Mouse (Mus musculus): ENCODE measurements around the gene Zmiz1. TPM values are rescaled to one million over a fixed set of nuclear protein-coding genes. Genes with fewer than 3 reads are reported as not detected.

The Zmiz1 gene
- polyA plus RNA-seq, 1 experiment from 2014 or later: 18.0 TPM

DNA sequence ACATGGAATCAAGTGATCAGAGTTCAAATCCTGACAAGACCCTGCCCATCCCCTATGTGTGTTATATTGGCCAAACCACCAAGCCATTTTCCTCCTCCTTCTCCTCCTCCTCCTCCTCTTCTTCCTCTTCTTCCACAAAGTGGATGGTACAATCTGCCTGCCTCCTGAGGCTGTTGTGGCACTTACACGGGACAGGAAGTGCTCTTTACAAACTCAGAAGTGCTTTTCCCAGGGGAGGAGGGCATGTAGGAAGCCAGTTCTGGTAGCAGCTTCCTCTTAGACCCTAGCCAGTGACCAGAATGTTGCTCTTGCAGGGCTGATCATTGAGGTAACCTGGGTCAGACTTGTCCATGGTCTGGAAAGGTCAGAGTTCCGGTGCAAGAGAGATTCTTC, 6.4 kb upstream of the Zmiz1 start:
- no peak overlapping the region for H3K4me3 ChIP-seq (ENCODE audit: low read depth, low read length)
- H3K27ac ChIP-seq (ENCODE audit: low read length): 0 out of 2 replicates have a peak overlapping the region, but pooled peaks have one; percentile 15
- 12% methylated on average over 2 of the region's 2 CpGs for WGBS
- H3K27me3 ChIP-seq (replicated peaks; ENCODE audit: insufficient read depth, low read length): no peaks in the 10 kb centered on the region
- H3K9me3 ChIP-seq (ENCODE audit: low read length): no peaks in the 10 kb centered on the region
- DNase-seq (ENCODE audit: low spot score) (no peak), ATAC-seq (no peak)
- H3K4me1 ChIP-seq (ENCODE audit: insufficient read depth, low read depth, low read length): peaks cover 8% of the 10 kb centered on the region; the same call in 1 of the 2 replicates
- H3K4me2 ChIP-seq (replicated peaks; ENCODE audit: low read depth, low read length): no peak overlapping the region
- no peak overlapping the region for H3K9ac ChIP-seq (replicated peaks; ENCODE audit: low read depth)
- H3K36me3 ChIP-seq (ENCODE audit: insufficient read depth, low read length): no peaks in the 10 kb centered on the region
- TF ChIP-seq CTCF (IDR thresholded peaks at IDR 0.05): no peak
- TF ChIP-seq EP300 (IDR thresholded peaks at IDR 0.05): no peak

- H3K4me1 ChIP-seq (ENCODE audit: insufficient read depth, low read depth, low read length): peaks cover 8% of the 10 kb centered on the region; the same call in 1 of the 2 replicates
- H3K4me3 ChIP-seq (ENCODE audit: low read depth, low read length): no peak overlapping the region
- no peak overlapping the region for H3K9ac ChIP-seq (replicated peaks; ENCODE audit: low read depth)
- H3K9me3 ChIP-seq (ENCODE audit: low read length): no peaks in the 10 kb centered on the region
- H3K27me3 ChIP-seq (replicated peaks; ENCODE audit: insufficient read depth, low read length): no peaks in the 10 kb centered on the region
- ATAC-seq: no peak
- no peak overlapping the region for H3K4me2 ChIP-seq (replicated peaks; ENCODE audit: low read depth, low read length)
- WGBS: 65% methylated on average over 12 of the region's 12 CpGs
- H3K27ac ChIP-seq (ENCODE audit: low read length): no peak overlapping the region
- no peaks in the 10 kb centered on the region for H3K36me3 ChIP-seq (ENCODE audit: insufficient read depth, low read length)
- no peak for DNase-seq (ENCODE audit: low spot score)
- TF ChIP-seq EP300 (IDR thresholded peaks at IDR 0.05) (no peak), CTCF (IDR thresholded peaks at IDR 0.05) (peak; percentile 32)
Observed at GRCm38 (mm10) chr14:25454066-25454760, 4.8 kb upstream of the Zmiz1 start.

DNA sequence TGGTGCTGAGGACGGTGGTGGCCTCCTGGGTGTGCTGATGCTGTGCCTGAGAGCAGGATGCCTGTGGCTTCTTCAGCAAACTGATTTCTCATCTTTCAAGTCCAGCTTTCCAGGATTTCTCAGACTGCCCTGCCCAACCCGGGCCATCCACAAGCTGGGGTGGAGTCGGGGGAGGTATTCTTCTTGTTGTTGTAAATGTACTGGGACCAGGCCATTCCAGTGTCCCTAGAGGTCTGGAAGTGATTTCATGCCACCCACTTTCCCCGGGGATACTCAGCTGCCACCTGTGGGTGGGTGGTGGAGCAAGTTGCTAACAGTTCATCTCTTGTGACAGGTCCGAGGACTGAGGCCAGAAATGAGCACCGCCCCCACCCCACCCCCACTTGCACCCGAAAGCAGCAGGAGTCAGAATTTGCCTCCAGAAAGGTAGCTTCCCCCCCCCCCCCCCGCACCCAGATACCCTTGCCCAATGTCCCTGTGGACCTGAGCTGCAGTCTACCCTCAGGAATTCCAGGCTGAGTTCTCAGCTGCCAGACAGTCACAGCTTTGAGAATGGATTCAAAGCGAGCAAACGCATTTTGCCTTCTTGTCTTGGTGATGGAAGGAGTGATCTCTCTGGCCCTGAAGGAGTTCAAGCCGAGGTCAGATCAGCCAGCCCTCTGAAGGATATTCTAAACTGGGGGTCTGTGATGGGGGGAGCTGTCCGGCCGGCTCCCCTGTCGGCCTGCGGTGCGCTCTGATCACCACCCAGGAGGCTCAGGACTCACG, 2.1 kb upstream of the Zmiz1 start:
- H3K9ac ChIP-seq (replicated peaks; ENCODE audit: low read depth): peak overlapping the region; percentile 46
- H3K4me2 ChIP-seq (replicated peaks; ENCODE audit: low read depth, low read length): peak overlapping the region; percentile 78
- H3K4me3 ChIP-seq (ENCODE audit: low read depth, low read length): peak overlapping the region; percentile 96
- TF ChIP-seq EP300 (IDR thresholded peaks at IDR 0.05): peak; percentile 18; the same call in 1 of the 2 replicates
- peak; percentile 53 for TF ChIP-seq CTCF (IDR thresholded peaks at IDR 0.05)
- H3K27ac ChIP-seq (ENCODE audit: low read length): peak overlapping the region; percentile 99
- H3K4me1 ChIP-seq (ENCODE audit: insufficient read depth, low read depth, low read length): peaks cover 9% of the 10 kb centered on the region; the same call in 1 of the 2 replicates
- no peaks in the 10 kb centered on the region for H3K9me3 ChIP-seq (ENCODE audit: low read length)
- no peaks in the 10 kb centered on the region for H3K27me3 ChIP-seq (replicated peaks; ENCODE audit: insufficient read depth, low read length)
- WGBS: 4% methylated on average over 16 of the region's 17 CpGs
- no peaks in the 10 kb centered on the region for H3K36me3 ChIP-seq (ENCODE audit: insufficient read depth, low read length)
- ATAC-seq (no peak), DNase-seq (ENCODE audit: low spot score) (peak; percentile 66)

DNA sequence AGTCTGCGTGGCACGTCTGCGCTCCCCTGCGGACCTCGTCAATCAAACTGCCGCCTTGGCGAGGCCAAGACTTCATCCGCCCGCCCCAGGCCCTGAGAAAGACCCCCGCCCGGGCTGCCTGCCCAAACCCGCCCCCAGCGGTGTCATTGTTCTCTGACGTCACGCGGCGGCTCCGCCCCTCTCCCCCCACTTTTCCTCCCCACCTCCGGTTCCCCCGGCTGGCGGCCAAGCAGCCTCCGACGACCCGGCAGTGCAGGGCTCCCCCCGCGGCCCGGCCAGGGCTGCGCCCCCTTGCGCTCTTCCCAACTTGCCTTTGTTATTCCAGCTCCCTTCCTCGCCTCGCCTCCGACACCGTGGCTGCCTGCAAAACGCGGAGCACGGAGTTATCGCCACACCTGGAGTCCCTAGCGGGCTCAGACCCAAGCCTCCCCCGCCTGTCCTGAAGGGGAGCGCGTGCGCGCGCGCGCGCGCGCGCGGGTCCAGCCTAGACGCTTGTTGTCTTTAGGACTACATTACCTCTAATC, 1.5 kb upstream of the Zmiz1 start:
- Histone ChIP-seq H3K4me1 (ENCODE audit: insufficient read depth, low read depth, low read length) (peaks cover 5% of the 10 kb centered on the region; the same call in 1 of the 2 replicates), H3K4me2 (replicated peaks; ENCODE audit: low read depth, low read length) (peak overlapping the region; percentile 78), H3K9ac (replicated peaks; ENCODE audit: low read depth) (peak overlapping the region; percentile 96), H3K27me3 (replicated peaks; ENCODE audit: insufficient read depth, low read length) (no peaks in the 10 kb centered on the region), H3K9me3 (ENCODE audit: low read length) (no peaks in the 10 kb centered on the region), H3K4me3 (ENCODE audit: low read depth, low read length) (peak overlapping the region; percentile 96), H3K36me3 (ENCODE audit: insufficient read depth, low read length) (no peaks in the 10 kb centered on the region), H3K27ac (ENCODE audit: low read length) (peak overlapping the region; percentile 99)
- peak; percentile 77 for ATAC-seq
- under 1% methylated on average over 49 of the region's 52 CpGs for WGBS
- TF ChIP-seq EP300 (IDR thresholded peaks at IDR 0.05) (no peak), CTCF (IDR thresholded peaks at IDR 0.05) (peak; percentile 82)
- peak; percentile 98 for DNase-seq (ENCODE audit: low spot score)

DNA sequence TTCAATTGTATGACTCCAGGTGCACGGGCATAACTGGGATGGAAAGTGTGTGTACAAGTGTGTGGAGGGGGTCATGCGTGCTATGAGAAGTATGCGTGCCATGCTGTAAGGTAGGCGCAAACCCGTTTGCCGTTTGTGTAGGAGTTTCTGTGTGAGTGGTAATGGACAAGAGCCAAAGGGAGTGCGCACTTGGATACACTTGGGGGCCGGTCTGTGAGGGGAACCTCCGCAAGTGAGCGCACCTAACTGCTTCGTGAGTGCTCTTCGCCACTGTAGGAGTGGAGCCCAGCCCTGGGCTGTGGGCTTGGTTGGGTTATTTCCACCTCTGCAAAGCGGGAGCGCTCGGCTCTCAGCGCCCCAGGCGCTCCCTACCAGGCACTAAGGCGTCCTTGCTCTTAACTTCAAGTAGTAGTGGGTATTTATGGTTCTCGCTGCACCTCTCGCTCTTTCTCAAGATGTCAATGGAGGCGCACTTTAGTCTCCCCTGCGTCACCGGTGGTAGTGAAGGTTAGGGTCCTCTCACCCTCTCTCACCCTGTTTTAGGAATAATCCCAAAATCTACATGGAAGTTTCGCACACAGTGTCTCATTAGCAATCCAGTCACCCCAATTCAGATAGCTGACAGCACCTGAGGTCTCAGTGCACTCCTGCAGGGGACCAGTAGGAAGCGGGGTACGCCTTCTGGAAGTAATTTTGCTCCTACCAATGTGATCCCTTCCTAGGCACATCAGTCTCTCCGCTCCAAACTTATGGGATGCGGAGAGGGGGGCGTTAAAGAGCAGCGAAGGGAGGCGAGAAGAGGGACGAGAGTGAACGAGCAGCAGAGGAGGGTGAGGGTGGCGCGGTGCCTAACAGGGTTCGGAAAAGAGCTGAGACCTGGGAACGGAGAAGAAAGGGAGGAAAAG, 622 bp upstream of the Zmiz1 start:
- Histone ChIP-seq H3K4me2 (replicated peaks; ENCODE audit: low read depth, low read length) (peak overlapping the region; percentile 78), H3K27ac (ENCODE audit: low read length) (peak overlapping the region; percentile 99), H3K9ac (replicated peaks; ENCODE audit: low read depth) (peak overlapping the region; percentile 96), H3K4me3 (ENCODE audit: low read depth, low read length) (peak overlapping the region; percentile 96), H3K27me3 (replicated peaks; ENCODE audit: insufficient read depth, low read length) (no peaks in the 10 kb centered on the region), H3K9me3 (ENCODE audit: low read length) (no peaks in the 10 kb centered on the region), H3K36me3 (ENCODE audit: insufficient read depth, low read length) (no peaks in the 10 kb centered on the region), H3K4me1 (ENCODE audit: insufficient read depth, low read depth, low read length) (peaks cover 13% of the 10 kb centered on the region; the same call in 1 of the 2 replicates)
- peak; percentile 79 for DNase-seq (ENCODE audit: low spot score)
- TF ChIP-seq EP300 (IDR thresholded peaks at IDR 0.05) (no peak), CTCF (IDR thresholded peaks at IDR 0.05) (peak; percentile 31)
- under 1% methylated on average over 37 of the region's 37 CpGs for WGBS
- ATAC-seq: peak; percentile 4
